Mouse (Mus musculus): ENCODE data around the gene Slc9a7. TPM values are rescaled to one million over a fixed set of nuclear protein-coding genes. Genes with fewer than 3 reads are reported as not detected.

The Slc9a7 gene
- polyA plus RNA-seq, 1 experiment from 2014 or later = 0.81 TPM

DNA sequence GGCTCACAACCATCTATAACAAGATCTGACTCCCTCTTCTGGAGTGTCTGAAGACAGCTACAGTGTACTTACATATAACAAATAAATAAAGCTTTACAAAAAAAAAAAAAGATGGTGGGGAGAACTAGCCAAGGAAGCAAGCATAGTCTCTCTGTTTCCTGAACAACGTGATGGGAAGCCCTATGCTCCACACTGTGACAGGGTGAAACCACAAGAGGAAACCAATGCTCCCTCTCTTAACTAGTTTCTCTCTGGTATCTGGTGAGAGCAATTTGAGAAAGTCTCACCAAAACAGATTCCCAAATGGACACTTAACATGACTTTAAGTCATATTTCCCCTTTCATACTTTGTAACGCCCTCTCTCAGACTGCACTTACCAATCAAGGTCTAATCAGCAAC lies 5.4 kb downstream of the Slc9a7 start:
- no peaks in the 10 kb centered on the region for H3K27me3 ChIP-seq (replicated peaks; ENCODE audit: control insufficient read depth, insufficient read depth, low read length)
- no peak for ATAC-seq (replicated peaks; ENCODE audit: low FRiP score, low TSS enrichment, low read depth)
- DNase-seq (ENCODE audit: low spot score) = no peak
- H3K27ac ChIP-seq (ENCODE audit: low read depth) = no peak overlapping the region
- H3K4me3 ChIP-seq (ENCODE audit: low read depth, low read length) = no peak overlapping the region
- 81% methylated on average over 2 of the region's 2 CpGs for WGBS
- H3K4me1 ChIP-seq (replicated peaks; ENCODE audit: control insufficient read depth, insufficient read depth, low read length) = no peaks in the 10 kb centered on the region
- H3K9ac ChIP-seq (ENCODE audit: low read length) = no peak overlapping the region
- H3K36me3 ChIP-seq (ENCODE audit: control insufficient read depth, insufficient read depth, low read length) = no peaks in the 10 kb centered on the region
- no peak overlapping the region for H3K4me2 ChIP-seq (ENCODE audit: low read length)
- no peaks in the 10 kb centered on the region for H3K9me3 ChIP-seq (ENCODE audit: control insufficient read depth, low read length)

DNA sequence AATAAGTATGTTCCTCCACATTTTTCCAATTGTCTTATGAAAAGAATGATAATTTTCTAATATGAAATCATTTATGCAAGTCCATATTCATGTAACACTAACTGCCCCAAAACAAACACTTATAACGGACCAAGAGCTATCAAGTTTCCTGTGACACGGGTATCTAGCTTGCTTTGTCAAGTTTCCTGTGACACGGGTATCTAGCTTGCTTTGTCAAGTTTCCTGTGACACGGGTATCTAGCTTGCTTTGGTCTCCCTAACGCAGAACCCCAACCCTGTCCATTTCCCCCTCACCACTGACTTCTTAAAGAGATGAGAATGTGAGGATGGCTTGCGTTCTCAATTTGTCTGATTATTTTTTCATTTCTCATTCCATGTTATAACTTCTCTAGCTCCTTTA lies 12.2 kb downstream of the Slc9a7 start:
- Histone ChIP-seq H3K27ac (ENCODE audit: low read depth) (no peak overlapping the region), H3K4me2 (ENCODE audit: low read length) (no peak overlapping the region), H3K36me3 (ENCODE audit: control insufficient read depth, insufficient read depth, low read length) (no peaks in the 10 kb centered on the region), H3K9ac (ENCODE audit: low read length) (no peak overlapping the region), H3K9me3 (ENCODE audit: control insufficient read depth, low read length) (no peaks in the 10 kb centered on the region), H3K4me1 (replicated peaks; ENCODE audit: control insufficient read depth, insufficient read depth, low read length) (no peaks in the 10 kb centered on the region), H3K4me3 (ENCODE audit: low read depth, low read length) (no peak overlapping the region), H3K27me3 (replicated peaks; ENCODE audit: control insufficient read depth, insufficient read depth, low read length) (no peaks in the 10 kb centered on the region)
- DNase-seq (ENCODE audit: low spot score) (no peak), ATAC-seq (replicated peaks; ENCODE audit: low FRiP score, low TSS enrichment, low read depth) (no peak)
- 81% methylated on average over 6 of the region's 6 CpGs for WGBS

DNA sequence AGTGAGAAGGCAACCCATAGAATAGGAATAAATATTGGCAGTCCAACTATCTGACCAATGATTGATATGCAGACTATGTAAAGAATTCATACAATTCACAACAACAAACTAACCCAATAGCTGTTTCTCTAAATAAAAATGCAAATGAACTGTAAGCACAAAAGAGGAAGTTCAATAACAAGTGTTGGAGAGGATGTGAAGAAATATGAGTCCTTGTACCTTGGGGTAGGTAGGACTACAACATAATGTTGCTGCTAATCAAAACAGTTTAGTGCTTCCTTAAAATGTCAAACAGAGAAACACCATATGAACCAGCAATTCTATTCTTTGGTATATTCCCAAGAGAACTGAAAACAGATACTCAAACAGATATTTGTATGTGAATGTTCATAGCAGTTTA lies 17.8 kb downstream of the Slc9a7 start:
- ATAC-seq (replicated peaks; ENCODE audit: low FRiP score, low TSS enrichment, low read depth) = no peak
- no peak overlapping the region for H3K4me3 ChIP-seq (ENCODE audit: low read depth, low read length)

DNA sequence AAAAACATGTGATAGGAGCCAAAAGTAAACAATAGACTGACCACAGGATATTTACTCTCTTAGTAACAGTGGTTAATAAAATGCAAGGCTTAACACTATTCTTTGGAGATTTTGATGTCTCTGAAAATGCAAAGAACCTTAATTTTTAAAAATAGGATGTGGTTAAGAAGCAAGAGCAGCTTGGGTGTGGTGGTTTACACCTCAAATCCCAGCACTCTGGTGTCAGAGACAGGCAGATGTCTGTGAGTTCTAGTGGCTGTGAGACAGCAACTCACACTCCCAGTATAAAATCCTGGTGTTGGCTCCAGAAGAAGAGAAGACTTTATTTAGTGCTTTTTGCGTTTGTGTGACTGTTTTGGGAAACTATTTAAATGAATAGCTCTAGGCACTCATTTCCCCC lies 19.6 kb downstream of the Slc9a7 start:
- Histone ChIP-seq H3K9ac (ENCODE audit: low read length) (no peak overlapping the region), H3K4me1 (replicated peaks; ENCODE audit: control insufficient read depth, insufficient read depth, low read length) (no peaks in the 10 kb centered on the region), H3K27ac (ENCODE audit: low read depth) (no peak overlapping the region), H3K4me3 (ENCODE audit: low read depth, low read length) (no peak overlapping the region), H3K4me2 (ENCODE audit: low read length) (no peak overlapping the region), H3K9me3 (ENCODE audit: control insufficient read depth, low read length) (no peaks in the 10 kb centered on the region), H3K27me3 (replicated peaks; ENCODE audit: control insufficient read depth, insufficient read depth, low read length) (no peaks in the 10 kb centered on the region), H3K36me3 (ENCODE audit: control insufficient read depth, insufficient read depth, low read length) (no peaks in the 10 kb centered on the region)
- ATAC-seq (replicated peaks; ENCODE audit: low FRiP score, low TSS enrichment, low read depth) = no peak
- WGBS = 45% methylated on average over 1 of the region's 1 CpGs
- DNase-seq (ENCODE audit: low spot score) = no peak

More for the DNA sequence above, 17.8 kb downstream of the Slc9a7 start:
- Histone ChIP-seq H3K9me3 (ENCODE audit: control insufficient read depth, low read length) (no peaks in the 10 kb centered on the region), H3K4me1 (replicated peaks; ENCODE audit: control insufficient read depth, insufficient read depth, low read length) (no peaks in the 10 kb centered on the region), H3K4me2 (ENCODE audit: low read length) (no peak overlapping the region), H3K9ac (ENCODE audit: low read length) (no peak overlapping the region), H3K27ac (ENCODE audit: low read depth) (no peak overlapping the region), H3K36me3 (ENCODE audit: control insufficient read depth, insufficient read depth, low read length) (no peaks in the 10 kb centered on the region), H3K27me3 (replicated peaks; ENCODE audit: control insufficient read depth, insufficient read depth, low read length) (no peaks in the 10 kb centered on the region)
- DNase-seq (ENCODE audit: low spot score) = no peak

DNA sequence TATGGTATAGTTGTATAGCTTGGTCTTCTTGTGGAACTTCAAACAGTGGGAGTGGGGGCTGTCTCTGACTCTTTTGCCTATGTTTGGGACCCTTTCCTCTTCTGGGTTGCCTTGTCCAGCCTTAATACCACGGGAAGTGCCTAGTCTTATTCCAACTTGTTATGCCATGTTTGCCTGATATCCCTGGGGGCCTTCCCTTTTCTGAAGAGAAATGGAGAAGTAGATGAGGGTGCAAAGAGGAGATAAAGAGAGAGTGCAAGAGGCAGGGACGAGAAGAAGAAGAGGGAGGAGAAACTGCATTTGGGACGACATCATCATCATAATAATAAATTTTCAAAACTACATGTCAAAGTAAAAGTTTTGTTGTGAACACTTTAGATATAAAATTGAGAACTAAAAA lies 21.6 kb downstream of the Slc9a7 start:
- whole genome bisulfite sequencing = 76% methylated on average over 3 of the region's 3 CpGs
- Histone ChIP-seq H3K9ac (ENCODE audit: low read length) (no peak overlapping the region), H3K4me2 (ENCODE audit: low read length) (no peak overlapping the region), H3K27me3 (replicated peaks; ENCODE audit: control insufficient read depth, insufficient read depth, low read length) (no peaks in the 10 kb centered on the region), H3K9me3 (ENCODE audit: control insufficient read depth, low read length) (no peaks in the 10 kb centered on the region), H3K27ac (ENCODE audit: low read depth) (no peak overlapping the region), H3K4me1 (replicated peaks; ENCODE audit: control insufficient read depth, insufficient read depth, low read length) (no peaks in the 10 kb centered on the region), H3K4me3 (ENCODE audit: low read depth, low read length) (no peak overlapping the region), H3K36me3 (ENCODE audit: control insufficient read depth, insufficient read depth, low read length) (no peaks in the 10 kb centered on the region)
- ATAC-seq (replicated peaks; ENCODE audit: low FRiP score, low TSS enrichment, low read depth) = no peak
- no peak for DNase-seq (ENCODE audit: low spot score)

DNA sequence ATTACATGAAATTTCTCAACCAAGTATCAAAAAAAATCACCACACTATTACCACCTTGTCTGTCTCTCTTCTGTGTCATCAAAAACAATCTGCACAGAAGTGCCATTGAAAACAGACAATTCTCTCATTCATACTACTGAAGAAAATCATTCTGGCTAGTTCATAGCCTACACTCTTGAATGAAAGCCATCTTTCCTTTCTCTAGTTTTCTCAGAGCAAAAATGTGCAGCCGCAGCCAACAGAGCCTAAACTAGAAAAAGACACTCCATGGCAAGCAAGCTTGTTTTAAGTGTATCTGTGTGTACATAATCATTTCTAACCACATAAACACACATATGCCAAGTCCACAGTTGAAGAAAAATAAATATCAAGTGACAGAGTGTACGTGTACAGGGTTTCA lies 27.2 kb downstream of the Slc9a7 start:
- DNase-seq (ENCODE audit: low spot score) = no peak
- Histone ChIP-seq H3K4me3 (ENCODE audit: low read depth, low read length) (no peak overlapping the region), H3K4me2 (ENCODE audit: low read length) (no peak overlapping the region), H3K27ac (ENCODE audit: low read depth) (no peak overlapping the region), H3K9ac (ENCODE audit: low read length) (no peak overlapping the region), H3K4me1 (replicated peaks; ENCODE audit: control insufficient read depth, insufficient read depth, low read length) (no peaks in the 10 kb centered on the region), H3K27me3 (replicated peaks; ENCODE audit: control insufficient read depth, insufficient read depth, low read length) (no peaks in the 10 kb centered on the region), H3K9me3 (ENCODE audit: control insufficient read depth, low read length) (no peaks in the 10 kb centered on the region), H3K36me3 (ENCODE audit: control insufficient read depth, insufficient read depth, low read length) (no peaks in the 10 kb centered on the region)
- 71% methylated on average over 2 of the region's 2 CpGs for WGBS
- ATAC-seq (replicated peaks; ENCODE audit: low FRiP score, low TSS enrichment, low read depth) = no peak

DNA sequence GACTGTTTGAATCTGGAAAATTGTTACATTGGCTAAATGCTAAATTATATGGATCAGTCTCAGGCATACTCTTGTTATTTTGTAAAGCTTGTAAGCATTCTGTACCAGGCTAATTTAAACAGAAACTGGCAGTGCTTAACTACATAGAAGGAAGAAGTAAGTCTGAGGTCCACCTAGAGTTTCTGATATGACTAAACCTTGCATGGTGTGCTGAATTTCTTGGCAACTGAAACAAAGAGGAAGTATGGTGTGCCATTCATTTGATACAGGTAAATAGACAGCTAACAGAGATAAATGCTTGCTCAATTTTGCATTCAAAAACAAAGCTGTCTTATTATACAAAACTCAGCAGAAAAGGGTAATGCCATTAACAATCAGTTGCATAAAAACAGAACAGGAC lies 63.5 kb downstream of the Slc9a7 start:
- no peak for ATAC-seq (replicated peaks; ENCODE audit: low FRiP score, low TSS enrichment, low read depth)
- H3K9me3 ChIP-seq (ENCODE audit: control insufficient read depth, low read length) = no peaks in the 10 kb centered on the region

DNA sequence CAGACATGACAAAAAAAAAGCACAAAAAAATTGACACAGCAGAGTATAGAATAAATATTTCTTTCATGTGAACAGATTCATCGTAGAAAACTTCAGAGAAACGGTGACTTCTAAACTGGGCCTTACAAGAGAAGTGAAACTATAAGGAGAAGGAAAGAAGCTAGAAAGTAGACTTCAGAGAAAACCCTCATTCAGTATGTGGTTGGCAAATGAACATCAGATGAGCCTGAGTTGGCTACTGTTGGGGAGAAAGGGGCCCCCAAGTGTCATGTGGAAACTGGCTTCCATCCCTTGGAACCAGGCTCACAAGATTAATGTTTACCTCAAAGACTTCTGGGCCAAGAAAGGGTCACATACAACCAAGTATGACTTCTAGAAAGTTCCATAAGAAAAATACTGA lies 70.1 kb downstream of the Slc9a7 start:
- Histone ChIP-seq H3K36me3 (ENCODE audit: control insufficient read depth, insufficient read depth, low read length) (no peaks in the 10 kb centered on the region), H3K9me3 (ENCODE audit: control insufficient read depth, low read length) (no peaks in the 10 kb centered on the region), H3K9ac (ENCODE audit: low read length) (no peak overlapping the region), H3K27me3 (replicated peaks; ENCODE audit: control insufficient read depth, insufficient read depth, low read length) (no peaks in the 10 kb centered on the region), H3K27ac (ENCODE audit: low read depth) (no peak overlapping the region), H3K4me3 (ENCODE audit: low read depth, low read length) (no peak overlapping the region), H3K4me1 (replicated peaks; ENCODE audit: control insufficient read depth, insufficient read depth, low read length) (no peaks in the 10 kb centered on the region), H3K4me2 (ENCODE audit: low read length) (no peak overlapping the region)
- DNase-seq (ENCODE audit: low spot score) = no peak
- 84% methylated on average over 2 of the region's 2 CpGs for WGBS
- no peak for ATAC-seq (replicated peaks; ENCODE audit: low FRiP score, low TSS enrichment, low read depth)

More for the DNA sequence above, 63.5 kb downstream of the Slc9a7 start:
- H3K9ac ChIP-seq (ENCODE audit: low read length) = no peak overlapping the region
- H3K4me1 ChIP-seq (replicated peaks; ENCODE audit: control insufficient read depth, insufficient read depth, low read length) = no peaks in the 10 kb centered on the region
- no peaks in the 10 kb centered on the region for H3K36me3 ChIP-seq (ENCODE audit: control insufficient read depth, insufficient read depth, low read length)
- no peaks in the 10 kb centered on the region for H3K27me3 ChIP-seq (replicated peaks; ENCODE audit: control insufficient read depth, insufficient read depth, low read length)
- no peak for DNase-seq (ENCODE audit: low spot score)
- no peak overlapping the region for H3K4me2 ChIP-seq (ENCODE audit: low read length)
- H3K4me3 ChIP-seq (ENCODE audit: low read depth, low read length) = no peak overlapping the region
- H3K27ac ChIP-seq (ENCODE audit: low read depth) = no peak overlapping the region

DNA sequence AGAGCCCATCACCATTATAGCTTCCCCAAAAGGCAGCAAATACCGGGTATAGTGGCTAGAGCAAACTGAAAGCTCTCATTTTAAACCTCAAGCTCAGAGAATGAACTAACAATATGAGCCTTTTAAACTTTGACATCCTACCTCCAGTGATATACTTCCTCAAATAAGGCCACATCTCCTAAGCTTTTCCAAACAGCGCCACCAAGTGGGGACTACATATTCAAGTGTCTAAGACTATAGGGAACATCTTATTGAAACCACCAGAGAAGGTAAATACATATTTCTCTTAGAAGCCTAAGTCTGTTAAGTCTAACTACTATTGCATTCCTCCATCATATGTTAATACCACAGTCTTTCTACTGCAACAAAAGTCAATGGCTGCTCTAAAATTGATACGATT lies 106.0 kb downstream of the Slc9a7 start:
- H3K36me3 ChIP-seq (ENCODE audit: control insufficient read depth, insufficient read depth, low read length) = no peaks in the 10 kb centered on the region
- DNase-seq (ENCODE audit: low spot score) (no peak), ATAC-seq (replicated peaks; ENCODE audit: low FRiP score, low TSS enrichment, low read depth) (no peak)
- H3K4me3 ChIP-seq (ENCODE audit: low read depth, low read length) = no peak overlapping the region
- WGBS = 75% methylated on average over 3 of the region's 3 CpGs
- H3K27ac ChIP-seq (ENCODE audit: low read depth) = no peak overlapping the region
- H3K9ac ChIP-seq (ENCODE audit: low read length) = no peak overlapping the region
- H3K4me2 ChIP-seq (ENCODE audit: low read length) = no peak overlapping the region
- no peaks in the 10 kb centered on the region for H3K9me3 ChIP-seq (ENCODE audit: control insufficient read depth, low read length)
- no peaks in the 10 kb centered on the region for H3K27me3 ChIP-seq (replicated peaks; ENCODE audit: control insufficient read depth, insufficient read depth, low read length)
- no peaks in the 10 kb centered on the region for H3K4me1 ChIP-seq (replicated peaks; ENCODE audit: control insufficient read depth, insufficient read depth, low read length)
